Mouse (Mus musculus): ENCODE measurements at regions not wholly inside any gene's neighbourhood (a gene's known extent, or its start where the extent isn't known, plus 50 kb on each side); places are given as distances from the start of the nearest gene placed in this dataset.

GRCm38 (mm10) chr9:117967080-117967479, 73.2 kb upstream of the Azi2 start:
- no peak for DNase-seq (ENCODE audit: low spot score)

DNA sequence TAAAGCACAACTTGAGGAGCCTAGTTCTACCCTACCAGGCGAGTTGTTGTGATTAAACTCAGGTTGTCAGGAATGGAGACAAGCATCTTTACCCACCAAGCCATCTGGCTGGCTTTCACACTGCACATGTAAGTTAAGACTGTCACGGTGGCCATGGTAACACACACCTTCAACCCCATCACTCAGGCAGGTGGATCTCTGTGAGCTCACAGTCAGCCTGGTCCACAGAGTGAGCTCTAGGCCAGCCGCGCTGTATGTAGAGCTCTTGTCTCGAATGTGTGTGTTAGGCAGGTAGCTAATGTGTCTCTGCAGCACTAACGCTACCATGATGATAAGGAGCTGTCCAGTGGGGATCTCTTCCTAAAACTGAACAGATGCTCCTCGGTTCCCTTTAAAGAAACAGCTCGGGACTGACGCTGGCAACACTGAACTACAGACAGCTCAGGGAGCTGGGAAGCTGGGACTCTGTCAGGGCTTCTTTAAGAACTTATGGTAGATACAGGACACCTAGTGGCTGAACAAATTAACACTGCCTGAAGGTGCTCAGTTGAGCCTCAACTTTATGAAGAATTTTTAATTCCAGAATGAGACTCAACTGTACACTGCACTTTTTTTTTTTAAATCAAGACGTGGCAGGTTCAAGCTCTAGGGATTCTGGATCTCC, 73.8 kb upstream of the Azi2 start:
- peak; percentile 11 for DNase-seq (ENCODE audit: low spot score)

GRCm38 (mm10) chr9:117962088-117963030, 77.9 kb upstream of the Azi2 start:
- peak; percentile 38 for DNase-seq (ENCODE audit: low spot score)

DNA sequence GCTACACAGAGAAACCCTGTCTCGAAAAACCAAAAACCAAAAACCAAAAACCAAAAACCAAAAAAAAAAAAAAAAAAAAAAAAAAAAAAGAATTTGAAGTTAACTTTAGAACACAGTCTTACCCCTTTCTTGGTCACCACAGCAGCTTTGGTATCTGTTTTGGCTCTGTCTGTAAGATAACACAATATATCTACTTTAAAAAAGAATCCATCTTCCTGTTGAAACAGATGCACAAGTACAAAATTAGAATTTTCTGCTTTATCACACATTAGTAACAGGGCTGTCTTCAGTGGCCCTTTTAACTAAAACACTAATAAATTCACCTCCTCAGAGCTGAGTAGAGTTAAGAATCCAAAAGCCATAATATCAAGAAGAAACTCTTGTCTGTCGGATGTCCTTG, 80.5 kb upstream of the Azi2 start:
- DNase-seq (ENCODE audit: low spot score) = no peak

GRCm38 (mm10) chr9:117957195-117957594, 83.1 kb upstream of the Azi2 start:
- DNase-seq (ENCODE audit: low spot score) = no peak

GRCm38 (mm10) chr9:117956691-117957090, 83.6 kb upstream of the Azi2 start:
- no peak for DNase-seq (ENCODE audit: low spot score)

GRCm38 (mm10) chr9:117927466-117927847, 112.8 kb upstream of the Azi2 start:
- no peak for DNase-seq (ENCODE audit: low spot score)

GRCm38 (mm10) chr9:117926700-117927465, 113.4 kb upstream of the Azi2 start:
- no peak for DNase-seq (ENCODE audit: low spot score)

- no peak for DNase-seq (ENCODE audit: low spot score)
Measured at GRCm38 (mm10) chr9:117922992-117923391, 117.3 kb upstream of the Azi2 start.

DNA sequence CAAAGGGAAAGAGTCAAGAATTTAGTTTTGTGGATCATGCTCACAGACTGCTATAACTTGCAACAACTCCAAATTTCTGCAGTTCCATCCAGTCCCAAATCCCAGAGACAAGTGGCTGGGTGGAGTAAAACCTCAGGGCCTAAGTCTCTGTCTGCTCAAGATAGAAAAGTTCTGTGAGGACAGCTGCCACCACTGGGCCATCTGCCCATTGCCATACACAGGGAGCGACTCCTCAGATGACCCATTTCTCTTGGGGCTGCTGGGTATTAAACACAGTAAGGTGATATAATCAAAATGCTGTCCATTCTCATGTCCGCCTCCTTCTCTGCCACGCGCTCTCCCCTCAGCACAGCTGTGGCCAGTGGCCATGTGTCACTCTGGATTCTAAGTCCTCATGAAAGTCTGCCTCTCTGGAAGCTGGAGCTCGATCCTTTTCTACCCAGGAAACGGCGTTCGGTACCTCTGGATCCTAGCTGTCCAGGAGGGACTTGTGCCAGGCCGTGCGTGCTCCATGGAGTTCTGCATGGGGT, 132.3 kb upstream of the Azi2 start:
- DNase-seq (ENCODE audit: low spot score) = no peak

DNA sequence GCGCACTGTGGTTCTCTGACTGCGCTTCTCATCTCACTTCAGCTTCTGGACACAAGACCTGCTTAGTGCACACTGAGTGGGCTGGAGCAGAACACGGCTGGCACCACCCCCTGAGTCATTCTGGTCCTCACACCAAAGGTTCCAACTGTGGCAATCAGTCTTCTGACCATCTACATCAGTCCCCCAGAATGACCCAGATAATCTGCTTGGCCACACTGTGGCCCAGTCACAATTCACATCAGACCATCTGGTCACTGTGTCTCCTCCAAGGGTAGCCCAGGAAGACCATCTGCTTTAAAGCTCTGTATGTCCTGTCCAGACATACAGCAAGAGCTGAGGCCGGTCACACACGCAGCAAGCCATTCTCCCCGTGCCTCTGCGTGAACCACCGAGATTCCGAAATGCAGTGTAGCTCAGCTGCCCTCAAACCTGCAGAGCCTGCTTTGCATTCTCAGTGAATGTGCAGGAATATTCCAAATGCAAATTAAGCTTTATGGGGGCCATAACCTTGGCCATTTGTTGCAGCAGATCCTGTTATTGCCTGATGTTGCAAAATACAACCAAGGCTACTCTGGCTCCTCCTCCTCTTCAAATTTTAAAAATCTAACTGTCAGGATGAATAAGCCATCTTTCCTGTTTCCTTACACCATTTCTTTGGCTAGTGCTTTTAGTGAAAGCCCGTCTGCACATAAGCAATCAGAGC, 135.1 kb upstream of the Azi2 start:
- no peak for DNase-seq (ENCODE audit: low spot score)

- DNase-seq (ENCODE audit: low spot score) = no peak
Measured at GRCm38 (mm10) chr9:117904621-117905020, 135.7 kb upstream of the Azi2 start.

- peak; percentile 43 for DNase-seq (ENCODE audit: low spot score)
Measured at GRCm38 (mm10) chr9:117903025-117903424, 137.3 kb upstream of the Azi2 start.

GRCm38 (mm10) chr9:117902239-117902939, 137.9 kb upstream of the Azi2 start:
- no peak for DNase-seq (ENCODE audit: low spot score)

GRCm38 (mm10) chr9:117900631-117901030, 139.7 kb upstream of the Azi2 start:
- DNase-seq (ENCODE audit: low spot score) = no peak

GRCm38 (mm10) chr9:117896517-117896916, 143.8 kb upstream of the Azi2 start:
- DNase-seq (ENCODE audit: low spot score) = peak; percentile 8

DNA sequence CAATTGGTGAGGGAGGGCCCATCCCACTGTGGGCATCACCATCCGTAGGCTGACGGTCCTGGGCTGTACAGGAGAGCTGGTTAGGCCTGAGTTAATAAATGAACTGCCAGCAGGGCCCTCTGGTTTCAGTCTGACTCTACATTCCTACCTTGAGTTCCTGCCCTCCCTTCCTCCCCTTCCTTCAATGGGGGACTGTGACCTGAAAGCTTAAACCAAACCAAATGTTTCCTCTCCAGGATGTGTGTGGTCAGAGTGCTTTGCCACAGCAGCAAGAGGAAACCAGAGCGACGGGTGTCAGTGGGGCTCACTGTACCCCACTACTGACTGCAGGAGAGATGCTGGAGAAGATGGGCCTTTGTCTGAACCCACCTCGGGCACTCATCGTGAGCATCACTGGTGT, 147.7 kb upstream of the Azi2 start:
- no peak for DNase-seq (ENCODE audit: low spot score)

DNA sequence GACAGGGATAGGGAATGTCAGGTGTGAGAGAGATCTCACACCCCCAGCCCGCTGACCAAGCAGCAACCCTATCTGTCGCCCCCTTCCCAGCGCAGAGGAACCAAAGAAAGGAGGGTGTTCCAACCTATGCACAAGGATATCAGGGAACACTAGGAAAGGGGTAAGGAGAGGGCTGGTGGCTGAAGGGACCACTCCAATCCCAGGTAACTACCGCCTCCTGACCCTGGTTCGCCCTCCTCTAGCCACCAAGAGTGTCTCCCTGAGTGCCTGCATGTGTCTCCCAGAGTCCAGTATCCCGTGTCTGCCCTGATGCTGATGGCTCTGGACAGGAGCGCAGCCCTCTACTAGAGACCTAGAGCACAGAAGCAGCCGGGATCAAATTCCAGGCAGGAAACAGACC, 167.1 kb upstream of the Azi2 start:
- DNase-seq (ENCODE audit: low spot score) = no peak

DNA sequence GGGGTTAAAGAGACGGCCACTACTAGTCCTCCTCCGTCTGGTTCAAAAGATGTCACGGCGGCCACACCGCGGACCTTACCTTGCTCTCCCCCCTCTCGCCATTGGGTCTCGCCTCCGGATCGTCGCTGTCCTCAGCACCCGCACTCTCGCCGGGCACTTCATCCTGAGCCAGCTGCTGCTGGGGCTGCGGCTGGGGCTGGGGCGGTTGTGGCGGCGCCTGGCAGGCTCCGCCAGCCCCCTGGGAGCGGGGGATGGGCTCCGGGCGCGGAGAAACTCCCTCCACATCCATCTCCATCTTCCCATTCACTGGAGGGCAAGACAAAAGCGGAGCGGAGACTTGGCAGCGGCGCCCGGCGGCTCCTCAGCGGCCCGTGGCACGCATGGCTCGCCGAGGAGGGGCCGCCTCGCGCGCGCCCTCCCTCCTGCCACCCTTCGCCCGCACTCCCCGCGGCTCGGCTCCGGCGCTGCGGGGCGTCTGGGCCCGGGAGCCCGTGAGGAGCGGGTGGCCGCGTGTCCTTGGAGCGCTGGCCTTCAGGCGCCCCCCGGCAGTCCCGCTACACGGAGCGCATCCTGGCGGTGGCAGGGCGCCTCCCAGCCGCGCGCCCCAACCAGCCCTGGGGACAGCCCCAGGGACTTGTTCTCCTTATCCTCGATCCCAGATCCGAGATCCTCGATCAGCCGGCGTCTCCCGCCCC, 167.8 kb upstream of the Azi2 start:
- peak; percentile 38 for DNase-seq (ENCODE audit: low spot score)

GRCm38 (mm10) chr9:117872021-117872386, 168.3 kb upstream of the Azi2 start:
- peak; percentile 10 for DNase-seq (ENCODE audit: low spot score)

DNA sequence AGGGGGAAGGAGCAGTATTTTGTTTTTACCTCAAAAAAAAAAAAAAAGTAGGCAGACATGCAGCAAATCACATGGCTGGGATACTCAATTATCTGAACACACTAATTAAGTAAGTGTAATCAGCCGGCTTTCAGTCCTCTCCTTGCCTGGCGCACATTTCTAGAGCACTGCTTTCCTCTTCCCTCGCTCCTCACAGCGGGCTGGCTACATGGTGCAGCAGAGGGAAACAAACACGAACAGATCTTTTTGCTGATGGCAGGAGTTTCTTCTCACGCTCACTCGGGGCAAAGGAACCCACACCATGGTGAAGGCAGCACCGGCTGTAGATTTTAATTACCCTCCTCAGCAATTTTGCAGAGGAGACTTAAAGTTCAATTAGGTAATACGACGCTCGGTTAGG, 169.7 kb upstream of the Azi2 start:
- no peak for DNase-seq (ENCODE audit: low spot score)
